Mouse (Mus musculus) lung, postnatal 0 days (tissue): ENCODE data around the gene Gstm3.

ENCODE experiments used
- CTCF ChIP-seq: IDR thresholded peaks from 2 replicates; pipeline ENCODE4 v1.5.1; 2016; ENCODE audit warnings: antibody characterized with exemption, mild to moderate bottlenecking
- EP300 ChIP-seq: IDR thresholded peaks from 2 replicates; pipeline ENCODE4 v1.6.1; 2016; ENCODE audit warnings: antibody characterized with exemption, mild to moderate bottlenecking, control low read depth

- no peak for TF ChIP-seq CTCF
- no peak for TF ChIP-seq EP300
Measured at GRCm38 (mm10) chr3:108010286-108010685, 41.2 kb upstream of the Gstm3 start.
